Mouse (Mus musculus): ENCODE measurements around the gene Aldh3a2. TPM values are rescaled to one million over a fixed set of nuclear protein-coding genes. Genes with fewer than 3 reads are reported as not detected.

The Aldh3a2 gene
- polyA plus RNA-seq, 1 experiment from 2014 or later = 30.2 TPM

DNA sequence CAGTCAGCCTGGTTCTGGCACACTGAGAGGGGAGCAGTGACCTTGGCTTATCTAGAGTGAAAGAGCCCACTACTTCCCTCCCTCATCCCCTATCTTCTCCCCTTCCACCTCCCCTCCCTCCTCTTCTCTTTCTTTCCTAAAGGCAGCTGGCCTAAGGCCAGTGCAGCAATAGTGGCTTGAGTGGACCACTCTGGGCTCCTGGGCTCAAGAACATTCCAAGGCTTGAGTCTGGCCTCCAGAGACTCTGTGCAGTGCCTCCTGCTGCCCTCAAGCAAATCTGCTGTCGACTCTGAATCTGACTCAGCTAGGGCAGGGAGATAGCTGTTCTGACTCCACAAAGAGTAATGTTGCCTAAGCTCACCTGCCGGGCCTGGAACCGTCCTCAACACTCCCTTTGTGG is 38.9 kb downstream of the Aldh3a2 start:
- no peak overlapping the region for H3K4me2 ChIP-seq (ENCODE audit: low read length)
- no peak overlapping the region for H3K27ac ChIP-seq (replicated peaks; ENCODE audit: low read depth, low read length)
- no peaks in the 10 kb centered on the region for H3K27me3 ChIP-seq (ENCODE audit: control insufficient read depth, insufficient read depth, low read length)
- 69% methylated on average over 3 of the region's 3 CpGs for WGBS
- H3K4me1 ChIP-seq (ENCODE audit: control insufficient read depth, insufficient read depth, low read length) = 0 out of 2 replicates have a peak, but pooled peaks cover 3% of the 10 kb centered on the region
- H3K9me3 ChIP-seq (ENCODE audit: control insufficient read depth, low read length) = no peaks in the 10 kb centered on the region
- no peak for DNase-seq
- no peak for ATAC-seq (ENCODE audit: low FRiP score, low TSS enrichment)
- H3K4me3 ChIP-seq (replicated peaks; ENCODE audit: low read depth, low read length) = no peak overlapping the region
- no peaks in the 10 kb centered on the region for H3K36me3 ChIP-seq (ENCODE audit: control insufficient read depth, insufficient read depth, low read length)
- H3K9ac ChIP-seq (replicated peaks; ENCODE audit: low read length) = no peak overlapping the region

DNA sequence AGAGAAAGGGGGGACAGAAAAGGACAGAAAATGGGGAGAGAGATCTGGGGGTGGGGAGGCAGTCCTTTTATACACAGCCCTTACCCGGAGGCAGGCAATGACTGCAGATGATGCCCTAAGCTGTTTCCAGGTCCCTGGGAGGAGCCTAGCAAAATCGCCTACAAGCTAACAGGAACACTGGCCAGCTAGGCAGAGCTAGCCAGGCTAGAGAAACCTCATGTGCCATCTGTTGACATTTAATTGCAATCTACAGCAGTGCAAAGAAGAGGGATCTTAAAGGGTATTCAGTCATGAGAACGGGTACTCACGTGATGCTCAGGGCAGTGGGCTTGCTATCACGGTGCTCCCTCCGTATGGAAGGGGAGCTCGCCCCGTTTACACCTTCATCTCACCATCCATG is 39.4 kb downstream of the Aldh3a2 start:
- ATAC-seq (ENCODE audit: low FRiP score, low TSS enrichment) (no peak), DNase-seq (no peak)
- Histone ChIP-seq H3K27ac (replicated peaks; ENCODE audit: low read depth, low read length) (no peak overlapping the region), H3K9me3 (ENCODE audit: control insufficient read depth, low read length) (no peaks in the 10 kb centered on the region), H3K36me3 (ENCODE audit: control insufficient read depth, insufficient read depth, low read length) (no peaks in the 10 kb centered on the region), H3K4me2 (ENCODE audit: low read length) (no peak overlapping the region), H3K4me1 (ENCODE audit: control insufficient read depth, insufficient read depth, low read length) (0 out of 2 replicates have a peak, but pooled peaks cover 3% of the 10 kb centered on the region), H3K4me3 (replicated peaks; ENCODE audit: low read depth, low read length) (no peak overlapping the region), H3K27me3 (ENCODE audit: control insufficient read depth, insufficient read depth, low read length) (no peaks in the 10 kb centered on the region), H3K9ac (replicated peaks; ENCODE audit: low read length) (no peak overlapping the region)
- WGBS = 85% methylated on average over 8 of the region's 8 CpGs

DNA sequence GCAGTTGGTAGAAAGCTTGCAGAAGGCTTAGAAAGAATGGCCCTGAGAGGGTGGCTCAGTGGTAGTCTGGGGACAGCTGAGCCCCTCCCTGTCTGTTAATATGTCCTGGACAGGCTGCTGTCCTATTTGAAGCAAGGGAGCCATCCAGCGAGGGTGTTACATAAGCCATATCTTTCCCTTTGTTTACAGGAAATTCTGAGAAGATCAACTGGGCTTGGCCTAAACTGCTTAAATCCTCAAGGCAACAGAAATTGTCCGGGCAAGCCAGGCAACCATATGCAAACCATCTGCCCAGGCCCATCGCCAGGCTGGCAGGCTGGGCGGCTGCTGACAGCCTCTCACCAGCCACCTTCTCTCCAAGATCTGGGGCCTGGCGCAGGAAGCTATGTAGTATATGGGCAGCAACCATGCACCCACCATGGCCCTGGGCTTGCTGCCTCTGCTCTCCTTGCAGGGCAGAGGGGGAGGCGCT is 41.3 kb downstream of the Aldh3a2 start:
- no peaks in the 10 kb centered on the region for H3K9me3 ChIP-seq (ENCODE audit: control insufficient read depth, low read length)
- no peak overlapping the region for H3K9ac ChIP-seq (replicated peaks; ENCODE audit: low read length)
- no peaks in the 10 kb centered on the region for H3K36me3 ChIP-seq (ENCODE audit: control insufficient read depth, insufficient read depth, low read length)
- ATAC-seq (ENCODE audit: low FRiP score, low TSS enrichment) (no peak), DNase-seq (peak; percentile 12)
- H3K4me1 ChIP-seq (ENCODE audit: control insufficient read depth, insufficient read depth, low read length) = no peaks in the 10 kb centered on the region
- WGBS = 86% methylated on average over 6 of the region's 6 CpGs
- H3K4me2 ChIP-seq (ENCODE audit: low read length) = no peak overlapping the region
- no peaks in the 10 kb centered on the region for H3K27me3 ChIP-seq (ENCODE audit: control insufficient read depth, insufficient read depth, low read length)
- no peak overlapping the region for H3K27ac ChIP-seq (replicated peaks; ENCODE audit: low read depth, low read length)
- no peak overlapping the region for H3K4me3 ChIP-seq (replicated peaks; ENCODE audit: low read depth, low read length)

DNA sequence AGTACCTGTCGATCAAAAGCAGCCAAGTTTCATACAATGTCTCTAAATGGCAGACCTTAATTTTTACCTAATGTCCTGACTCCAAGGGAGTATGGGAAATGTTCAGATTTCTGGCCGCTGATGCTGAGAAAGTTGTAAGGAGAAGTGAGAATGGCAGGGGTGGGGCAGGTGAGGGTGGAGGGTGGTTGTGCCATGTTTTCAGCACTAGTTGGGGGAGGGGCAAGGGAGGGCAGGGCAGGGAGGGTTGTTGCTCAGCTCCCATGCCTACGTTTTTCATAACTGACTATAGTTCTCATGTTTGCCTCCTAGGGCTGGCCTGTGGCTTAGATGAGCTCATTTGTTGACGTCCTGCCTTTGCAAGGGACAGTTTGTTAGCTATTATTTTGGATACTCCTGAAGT is 41.8 kb downstream of the Aldh3a2 start:
- Histone ChIP-seq H3K27ac (replicated peaks; ENCODE audit: low read depth, low read length) (no peak overlapping the region), H3K36me3 (ENCODE audit: control insufficient read depth, insufficient read depth, low read length) (no peaks in the 10 kb centered on the region), H3K27me3 (ENCODE audit: control insufficient read depth, insufficient read depth, low read length) (no peaks in the 10 kb centered on the region), H3K4me2 (ENCODE audit: low read length) (no peak overlapping the region), H3K9me3 (ENCODE audit: control insufficient read depth, low read length) (no peaks in the 10 kb centered on the region), H3K4me1 (ENCODE audit: control insufficient read depth, insufficient read depth, low read length) (no peaks in the 10 kb centered on the region), H3K9ac (replicated peaks; ENCODE audit: low read length) (no peak overlapping the region), H3K4me3 (replicated peaks; ENCODE audit: low read depth, low read length) (no peak overlapping the region)
- no peak for ATAC-seq (ENCODE audit: low FRiP score, low TSS enrichment)
- no peak for DNase-seq
- 81% methylated on average over 4 of the region's 4 CpGs for WGBS

DNA sequence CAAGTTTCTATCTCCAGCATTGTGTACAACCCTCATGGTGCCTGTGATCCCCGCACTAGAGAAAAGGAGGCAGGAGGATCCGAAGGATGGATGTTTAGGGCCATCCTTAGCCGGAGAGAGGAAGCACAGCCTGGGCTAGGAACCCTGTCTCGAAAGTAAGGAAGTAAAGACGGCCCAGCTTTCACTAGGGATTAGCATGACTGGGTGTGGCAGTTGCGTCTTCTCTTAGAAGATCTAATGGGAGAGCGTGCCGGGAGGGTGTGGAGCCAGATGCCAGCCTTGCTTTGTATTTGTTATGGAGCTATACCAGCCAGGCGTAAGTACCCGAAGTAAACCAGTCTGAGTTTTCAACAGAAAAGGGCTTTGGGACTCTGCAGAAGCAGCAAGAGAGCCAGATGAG is 42.4 kb downstream of the Aldh3a2 start:
- ATAC-seq (ENCODE audit: low FRiP score, low TSS enrichment) = no peak
- H3K4me1 ChIP-seq (ENCODE audit: control insufficient read depth, insufficient read depth, low read length) = no peaks in the 10 kb centered on the region

DNA sequence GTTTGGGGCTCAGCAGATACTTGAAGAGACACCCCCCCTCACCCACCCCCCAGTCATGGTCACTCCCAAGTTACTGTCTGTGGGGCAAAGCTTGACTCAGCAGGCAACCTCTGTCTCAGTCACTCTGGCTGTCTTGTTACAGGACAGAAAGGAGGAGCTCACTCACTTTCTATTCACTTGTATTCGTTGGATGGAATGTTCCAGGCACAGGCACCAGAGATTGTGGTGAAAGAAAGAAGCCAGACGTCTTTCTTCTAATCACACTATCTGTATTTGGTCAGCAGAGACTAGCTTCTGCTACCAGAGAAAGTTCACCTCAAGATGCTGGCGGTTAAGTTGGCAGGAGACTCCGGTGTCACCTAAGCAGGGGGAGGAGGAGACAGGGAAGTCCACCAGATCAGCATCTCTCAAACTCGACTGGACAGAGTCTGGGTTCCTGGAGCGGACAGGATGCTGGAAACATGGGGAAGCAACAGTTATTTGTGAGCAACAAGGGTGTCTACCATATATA is 43.0 kb downstream of the Aldh3a2 start:
- WGBS = 78% methylated on average over 6 of the region's 6 CpGs
- H3K9me3 ChIP-seq (ENCODE audit: control insufficient read depth, low read length) = no peaks in the 10 kb centered on the region
- DNase-seq (no peak), ATAC-seq (ENCODE audit: low FRiP score, low TSS enrichment) (no peak)
- H3K4me2 ChIP-seq (ENCODE audit: low read length) = no peak overlapping the region
- H3K9ac ChIP-seq (replicated peaks; ENCODE audit: low read length) = no peak overlapping the region
- H3K27ac ChIP-seq (replicated peaks; ENCODE audit: low read depth, low read length) = no peak overlapping the region
- no peaks in the 10 kb centered on the region for H3K27me3 ChIP-seq (ENCODE audit: control insufficient read depth, insufficient read depth, low read length)
- H3K36me3 ChIP-seq (ENCODE audit: control insufficient read depth, insufficient read depth, low read length) = no peaks in the 10 kb centered on the region
- no peaks in the 10 kb centered on the region for H3K4me1 ChIP-seq (ENCODE audit: control insufficient read depth, insufficient read depth, low read length)
- no peak overlapping the region for H3K4me3 ChIP-seq (replicated peaks; ENCODE audit: low read depth, low read length)

More for the DNA sequence above, 42.4 kb downstream of the Aldh3a2 start:
- no peak overlapping the region for H3K27ac ChIP-seq (replicated peaks; ENCODE audit: low read depth, low read length)
- no peaks in the 10 kb centered on the region for H3K9me3 ChIP-seq (ENCODE audit: control insufficient read depth, low read length)
- H3K27me3 ChIP-seq (ENCODE audit: control insufficient read depth, insufficient read depth, low read length) = no peaks in the 10 kb centered on the region
- no peaks in the 10 kb centered on the region for H3K36me3 ChIP-seq (ENCODE audit: control insufficient read depth, insufficient read depth, low read length)
- no peak overlapping the region for H3K9ac ChIP-seq (replicated peaks; ENCODE audit: low read length)
- no peak overlapping the region for H3K4me3 ChIP-seq (replicated peaks; ENCODE audit: low read depth, low read length)
- no peak overlapping the region for H3K4me2 ChIP-seq (ENCODE audit: low read length)
- 81% methylated on average over 10 of the region's 10 CpGs for WGBS
- no peak for DNase-seq

DNA sequence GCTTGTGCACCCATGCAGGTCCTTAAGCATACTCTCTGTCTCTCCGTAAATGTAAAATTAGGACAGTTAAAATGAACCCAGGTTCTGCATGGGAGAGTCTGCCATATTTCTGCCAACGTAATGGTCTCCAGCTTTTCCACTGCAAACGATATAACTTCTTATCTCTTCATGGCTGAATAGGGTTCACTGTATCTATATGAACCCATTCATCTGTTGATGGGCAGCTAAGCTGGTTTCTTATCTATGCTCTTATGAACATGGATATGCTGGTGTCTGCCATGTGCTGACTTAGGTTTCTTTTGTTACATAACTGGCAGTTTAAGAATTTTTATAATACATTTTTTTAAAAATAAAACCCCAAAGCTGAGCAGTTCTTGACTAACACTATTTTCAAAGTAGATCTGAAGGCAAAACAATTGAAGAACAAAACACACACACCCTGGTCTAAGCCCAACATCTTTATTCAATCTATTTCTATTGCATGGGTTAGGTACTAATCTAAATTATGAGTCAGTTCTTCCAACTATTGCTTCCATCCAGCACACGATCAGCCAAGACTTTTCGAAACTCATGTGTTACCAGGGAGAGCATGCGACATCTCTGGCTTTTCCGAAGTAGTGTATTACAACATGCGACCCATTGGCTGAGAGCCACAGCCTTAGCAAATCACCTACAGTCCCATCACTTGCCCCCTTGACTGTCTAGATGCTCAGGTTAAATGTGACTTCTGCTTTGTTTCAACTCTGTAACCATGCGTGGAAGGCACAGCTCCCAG is 44.1 kb downstream of the Aldh3a2 start:
- Histone ChIP-seq H3K27me3 (ENCODE audit: control insufficient read depth, insufficient read depth, low read length) (no peaks in the 10 kb centered on the region), H3K27ac (replicated peaks; ENCODE audit: low read depth, low read length) (no peak overlapping the region), H3K9ac (replicated peaks; ENCODE audit: low read length) (no peak overlapping the region), H3K4me2 (ENCODE audit: low read length) (no peak overlapping the region), H3K9me3 (ENCODE audit: control insufficient read depth, low read length) (no peaks in the 10 kb centered on the region), H3K4me3 (replicated peaks; ENCODE audit: low read depth, low read length) (no peak overlapping the region), H3K4me1 (ENCODE audit: control insufficient read depth, insufficient read depth, low read length) (no peaks in the 10 kb centered on the region), H3K36me3 (ENCODE audit: control insufficient read depth, insufficient read depth, low read length) (no peaks in the 10 kb centered on the region)
- no peak for DNase-seq
- ATAC-seq (ENCODE audit: low FRiP score, low TSS enrichment) = no peak
- 91% methylated on average over 9 of the region's 9 CpGs for WGBS

DNA sequence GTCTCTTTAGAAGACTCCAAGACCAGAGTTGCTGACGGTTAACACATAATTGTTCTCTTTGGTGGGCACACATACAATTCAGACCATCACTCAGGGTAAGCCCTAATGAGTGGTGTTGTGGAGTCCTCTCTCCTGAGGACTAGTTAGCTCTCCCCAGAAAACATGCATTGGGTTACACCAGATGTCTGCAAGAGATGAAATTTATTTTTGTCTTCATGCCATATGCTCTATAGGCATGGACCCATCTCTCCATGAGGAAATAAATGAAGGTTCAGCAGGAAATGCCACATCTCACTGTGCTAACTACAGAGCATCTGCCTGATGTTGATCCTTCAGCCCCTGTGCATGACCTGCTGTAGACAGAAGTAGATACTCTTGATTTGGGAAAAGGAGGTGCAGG is 45.3 kb downstream of the Aldh3a2 start:
- WGBS = 91% methylated on average over 1 of the region's 1 CpGs

More for the DNA sequence above, 45.3 kb downstream of the Aldh3a2 start:
- Histone ChIP-seq H3K4me1 (ENCODE audit: control insufficient read depth, insufficient read depth, low read length) (no peaks in the 10 kb centered on the region), H3K4me3 (replicated peaks; ENCODE audit: low read depth, low read length) (no peak overlapping the region), H3K4me2 (ENCODE audit: low read length) (no peak overlapping the region), H3K36me3 (ENCODE audit: control insufficient read depth, insufficient read depth, low read length) (no peaks in the 10 kb centered on the region), H3K27me3 (ENCODE audit: control insufficient read depth, insufficient read depth, low read length) (no peaks in the 10 kb centered on the region), H3K9me3 (ENCODE audit: control insufficient read depth, low read length) (no peaks in the 10 kb centered on the region), H3K9ac (replicated peaks; ENCODE audit: low read length) (no peak overlapping the region), H3K27ac (replicated peaks; ENCODE audit: low read depth, low read length) (no peak overlapping the region)
- DNase-seq (no peak), ATAC-seq (ENCODE audit: low FRiP score, low TSS enrichment) (no peak)

Data from midbrain, embryonic 14.5 days (tissue).